Mouse (Mus musculus) stomach, postnatal 0 days (tissue): ENCODE results near the gene Bcat1. TPM values are rescaled to one million over a fixed set of nuclear protein-coding genes. Genes with fewer than 3 reads are reported as not detected.

Experiments
- ATAC-seq: fragments of 200-750 bp; cut with Nextera tagmentation; 2 replicates; pipeline ENCODE4 v1.8.0; 2017; ENCODE audit not compliant: low FRiP score, low TSS enrichment
- DNase-seq: peaks from one replicate; pipeline ENCODE4 v3.0.0-alpha.2; 2016; ENCODE audit warnings: low spot score
- H3K27ac ChIP-seq: fragments of 300-500 bp; sonication (generic); replicated peaks from 2 replicates; pipeline ENCODE4 v1.5.1; 2014; ENCODE audit warnings: mild to moderate bottlenecking, control low read depth
- H3K27me3 ChIP-seq: fragments of 300-500 bp; sonication (generic); 2 replicates; pipeline ENCODE4 v1.6.1; 2014; ENCODE audit warnings: low read length; ENCODE audit not compliant: control insufficient read depth, insufficient read depth
- H3K36me3 ChIP-seq: fragments of 300-500 bp; sonication (generic); 2 replicates; pipeline ENCODE4 v1.6.1; 2014; ENCODE audit warnings: low read length, mixed read lengths; ENCODE audit not compliant: control insufficient read depth, insufficient read depth
- H3K4me1 ChIP-seq: fragments of 300-500 bp; sonication (generic); replicated peaks from 2 replicates; pipeline ENCODE4 v1.6.1; 2014; ENCODE audit warnings: antibody characterized with exemption; ENCODE audit not compliant: control insufficient read depth, insufficient read depth
- H3K4me2 ChIP-seq: fragments of 300-500 bp; sonication (generic); replicated peaks from 2 replicates; pipeline ENCODE4 v1.6.1; 2014; ENCODE audit warnings: low read depth, mild to moderate bottlenecking, control low read depth, moderate library complexity
- H3K4me3 ChIP-seq: fragments of 300-500 bp; sonication (generic); 2 replicates; pipeline ENCODE4 v1.5.1; 2014; ENCODE audit warnings: low read depth, low read length, control low read depth
- H3K9ac ChIP-seq: fragments of 300-500 bp; sonication (generic); 2 replicates; pipeline ENCODE4 v1.6.1; 2014; ENCODE audit warnings: mild to moderate bottlenecking, low read length, control low read depth, mixed read lengths
- H3K9me3 ChIP-seq: fragments of 300-500 bp; sonication (generic); 2 replicates; pipeline ENCODE4 v1.6.1; 2016; ENCODE audit warnings: low read length; ENCODE audit not compliant: control insufficient read depth
- CTCF ChIP-seq: IDR thresholded peaks from 2 replicates; pipeline ENCODE4 v1.5.1; 2016; ENCODE audit warnings: antibody characterized with exemption, low read depth, mild to moderate bottlenecking, moderate library complexity
- EP300 ChIP-seq: optimal IDR thresholded peaks from 2 replicates; pipeline ENCODE3; 2016; ENCODE audit warnings: antibody characterized with exemption
- WGBS: fragments of 180-500 bp; shearing (Covaris S2); extraction: QIAGEN DNeasy Blood & Tissue Kit; methylation state at CpG from one replicate; pipeline ENCODE4 v1.1.7; 2014; 5-methylcytosine and 5-hydroxymethylcytosine counted together
- polyA plus RNA-seq: library from polyadenylated mRNA; unstranded; fragments of >200 nt; fragmentation: Nextera tagmentation; extraction: Ambion mirVana; gene quantifications from 2 replicates; pipeline ENCODE4 v1.2.1, GENCODE M21; 2015

Gene Bcat1
- polyA plus RNA-seq, 1 experiment from 2014 or later: 7.4 TPM

DNA sequence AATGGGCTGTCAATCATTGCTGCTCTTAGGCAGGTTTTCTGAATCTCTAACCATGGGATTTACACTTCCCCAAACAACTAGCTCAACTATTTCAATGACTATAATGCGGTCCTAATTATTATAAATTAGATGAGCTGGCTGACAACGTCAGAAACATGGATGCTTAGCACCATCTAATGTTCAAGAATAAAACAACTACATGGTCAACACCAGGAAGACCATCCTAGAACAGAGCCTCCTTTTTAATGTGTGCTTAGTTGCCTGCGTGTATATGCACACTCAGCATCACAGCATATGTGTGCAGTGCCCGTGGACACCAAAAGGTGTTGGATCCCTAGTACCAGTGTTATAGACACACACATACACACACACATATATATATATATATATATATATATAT is 111.8 kb downstream of the Bcat1 start:
- DNase-seq: no peak

DNA sequence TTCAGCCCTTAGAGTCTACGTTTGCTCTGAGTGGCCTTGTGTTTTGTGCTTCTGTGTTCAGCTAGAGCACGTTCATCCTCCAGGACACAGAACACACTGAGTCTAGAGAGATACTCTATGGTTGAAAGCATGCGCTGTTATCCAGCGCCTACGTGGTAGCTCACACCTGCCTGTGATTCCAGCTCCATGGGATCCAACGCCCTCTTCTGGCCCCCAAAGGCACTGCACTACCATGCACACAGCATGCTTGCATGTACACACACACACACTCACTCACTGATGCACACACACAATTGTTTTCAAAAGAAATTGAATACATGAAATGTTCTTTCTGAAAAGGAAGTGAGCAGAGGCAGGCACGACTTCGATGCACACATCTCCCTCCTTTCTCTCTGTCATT is 112.8 kb downstream of the Bcat1 start:
- TF ChIP-seq EP300 (no peak), CTCF (peak; percentile 42)

More for the DNA sequence above, 111.8 kb downstream of the Bcat1 start:
- ATAC-seq: no peak
- no peak overlapping the region for H3K4me2 ChIP-seq
- H3K27me3 ChIP-seq: no peaks in the 10 kb centered on the region
- H3K4me1 ChIP-seq: no peaks in the 10 kb centered on the region
- H3K9me3 ChIP-seq: no peaks in the 10 kb centered on the region
- H3K9ac ChIP-seq: no peak overlapping the region
- no peak overlapping the region for H3K27ac ChIP-seq
- no peaks in the 10 kb centered on the region for H3K36me3 ChIP-seq
- H3K4me3 ChIP-seq: no peak overlapping the region
- peak; percentile 65 for TF ChIP-seq CTCF
- TF ChIP-seq EP300: no peak
- WGBS: 69% methylated on average over 4 of the region's 4 CpGs

DNA sequence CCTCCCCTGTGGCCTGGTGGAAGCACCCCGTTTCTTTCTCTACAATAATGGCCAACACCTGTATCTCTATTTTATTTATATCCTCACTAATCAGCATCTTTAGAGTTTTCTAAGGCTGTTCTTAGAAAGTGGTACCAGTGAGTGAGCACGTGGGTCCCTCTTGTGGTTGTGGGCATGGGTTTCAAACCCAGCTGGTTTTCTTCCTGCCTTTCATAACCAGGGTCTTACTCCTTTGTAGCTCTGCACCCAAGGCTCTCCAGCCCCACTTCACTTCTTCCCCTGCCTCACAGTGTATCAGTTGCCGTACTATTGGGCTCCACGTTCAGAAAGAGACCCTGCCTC is 114.0 kb downstream of the Bcat1 start:
- Histone ChIP-seq H3K4me3 (no peak overlapping the region), H3K36me3 (no peaks in the 10 kb centered on the region), H3K9ac (no peak overlapping the region), H3K9me3 (no peaks in the 10 kb centered on the region), H3K4me1 (no peaks in the 10 kb centered on the region), H3K27me3 (no peaks in the 10 kb centered on the region), H3K27ac (no peak overlapping the region), H3K4me2 (0 out of 2 replicates have a peak overlapping the region, but pooled peaks have one; percentile 42)
- ATAC-seq (no peak), DNase-seq (no peak)
- WGBS: 53% methylated on average over 4 of the region's 4 CpGs
- no peak for TF ChIP-seq EP300
- TF ChIP-seq CTCF: peak; percentile 28; the same call in 1 of the 2 replicates

More for the DNA sequence above, 112.8 kb downstream of the Bcat1 start:
- Histone ChIP-seq H3K4me1 (no peaks in the 10 kb centered on the region), H3K9ac (no peak overlapping the region), H3K27me3 (no peaks in the 10 kb centered on the region), H3K36me3 (no peaks in the 10 kb centered on the region), H3K27ac (no peak overlapping the region), H3K4me3 (no peak overlapping the region), H3K4me2 (no peak overlapping the region), H3K9me3 (no peaks in the 10 kb centered on the region)
- ATAC-seq: no peak
- 83% methylated on average over 8 of the region's 8 CpGs for WGBS
- DNase-seq: no peak

DNA sequence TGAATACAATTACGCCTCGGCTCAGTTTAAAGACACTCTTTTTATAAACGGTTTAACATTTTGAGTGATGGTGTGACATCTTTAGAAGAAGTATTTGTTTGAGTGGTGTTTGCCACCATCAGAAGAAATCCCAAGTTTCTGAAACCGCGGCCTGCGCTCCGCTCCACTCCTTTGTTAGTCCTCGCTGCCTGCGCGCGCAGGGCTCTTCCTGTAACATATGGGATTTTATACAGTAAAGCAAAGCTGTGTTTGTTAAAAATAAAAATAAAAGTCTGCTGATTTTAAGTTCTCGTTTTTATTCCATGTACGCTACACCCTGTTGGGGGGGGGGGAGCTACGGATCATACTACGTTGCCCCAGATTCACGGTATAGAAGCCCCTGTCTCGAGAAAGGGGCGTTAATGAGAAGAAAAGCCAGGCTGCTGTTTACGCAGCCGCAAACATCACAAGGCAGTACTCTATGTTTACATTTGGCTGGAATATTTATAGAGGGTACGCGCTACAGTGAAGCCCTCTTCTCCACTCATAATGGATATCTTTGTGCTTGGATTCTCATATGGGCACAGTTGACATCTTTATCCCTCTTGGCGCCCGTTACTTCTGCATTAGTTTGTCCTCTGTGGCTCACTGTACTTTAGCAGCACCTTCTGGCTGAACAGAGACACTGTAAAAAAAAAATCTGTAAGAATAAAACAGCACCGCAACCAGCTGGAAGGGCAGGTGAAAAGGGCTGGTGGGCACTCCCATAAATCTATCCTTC is 114.6 kb downstream of the Bcat1 start:
- no peak overlapping the region for H3K27ac ChIP-seq
- no peaks in the 10 kb centered on the region for H3K4me1 ChIP-seq
- H3K9ac ChIP-seq: no peak overlapping the region
- no peaks in the 10 kb centered on the region for H3K27me3 ChIP-seq
- ATAC-seq (peak; percentile 21; the same call in 1 of the 2 replicates), DNase-seq (peak; percentile 16)
- TF ChIP-seq EP300 (no peak), CTCF (peak; percentile 72)
- 38% methylated on average over 25 of the region's 25 CpGs for WGBS
- H3K4me3 ChIP-seq: no peak overlapping the region; the same call in 1 of the 2 replicates
- H3K36me3 ChIP-seq: no peaks in the 10 kb centered on the region
- peak overlapping the region; percentile 42 for H3K4me2 ChIP-seq
- H3K9me3 ChIP-seq: no peaks in the 10 kb centered on the region

DNA sequence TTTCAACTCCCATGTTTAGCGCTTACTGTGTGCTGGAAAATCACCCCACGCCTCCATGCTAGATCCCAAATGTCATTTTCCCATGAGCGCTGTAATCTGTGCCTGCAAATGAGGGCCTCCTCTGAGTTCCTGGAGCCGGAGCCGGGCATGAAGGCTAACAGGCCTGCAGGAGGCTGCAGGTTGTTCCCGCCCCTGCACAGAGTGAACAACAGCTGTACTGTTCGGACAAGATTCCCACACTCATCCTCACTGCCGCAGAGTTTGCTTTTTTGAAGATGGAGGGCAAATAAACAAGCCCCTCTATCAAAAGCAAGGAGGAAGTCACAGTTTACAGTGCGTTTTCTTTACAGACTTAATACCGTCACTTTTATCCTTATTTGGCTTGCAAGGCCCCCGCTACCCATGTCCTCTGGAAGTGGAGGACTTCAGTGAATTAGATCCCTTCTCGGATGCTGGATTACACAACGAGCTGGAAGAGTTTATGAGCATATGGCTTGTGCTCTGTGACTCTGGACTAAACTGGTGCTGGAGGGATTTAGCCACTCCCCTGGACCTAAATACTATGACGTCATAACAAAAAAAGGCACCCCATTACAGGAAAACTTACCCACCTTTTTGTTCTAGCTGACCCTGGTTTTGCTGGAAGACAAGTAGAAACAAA is 120.0 kb downstream of the Bcat1 start:
- H3K4me2 ChIP-seq: no peak overlapping the region
- no peaks in the 10 kb centered on the region for H3K36me3 ChIP-seq
- ATAC-seq (no peak), DNase-seq (no peak)
- no peak overlapping the region for H3K27ac ChIP-seq
- H3K4me1 ChIP-seq: no peaks in the 10 kb centered on the region
- TF ChIP-seq EP300 (no peak), CTCF (no peak)
- H3K9ac ChIP-seq: no peak overlapping the region
- no peaks in the 10 kb centered on the region for H3K27me3 ChIP-seq
- no peaks in the 10 kb centered on the region for H3K9me3 ChIP-seq
- no peak overlapping the region for H3K4me3 ChIP-seq
- 48% methylated on average over 14 of the region's 14 CpGs for WGBS

DNA sequence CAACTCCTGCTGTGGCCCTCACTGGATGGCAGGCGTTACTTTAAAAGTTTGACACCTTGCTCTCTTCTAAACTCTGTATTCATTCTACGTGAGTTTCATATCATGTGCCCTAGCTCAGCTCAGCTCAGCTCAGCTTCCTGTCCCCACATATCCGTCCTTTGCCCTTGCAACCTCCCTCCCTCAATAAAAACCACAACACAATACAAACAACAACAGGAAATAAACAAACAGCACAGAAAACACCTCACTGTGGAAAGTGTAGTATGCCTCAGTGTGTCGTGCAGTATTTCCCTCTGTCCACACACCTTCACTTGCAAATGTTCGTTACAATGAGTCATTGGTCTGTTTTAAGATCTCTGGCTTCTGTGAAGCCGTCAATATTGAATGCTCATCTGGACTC is 123.1 kb downstream of the Bcat1 start:
- ATAC-seq: no peak
- Histone ChIP-seq H3K4me1 (no peaks in the 10 kb centered on the region), H3K36me3 (no peaks in the 10 kb centered on the region), H3K4me3 (no peak overlapping the region), H3K27ac (no peak overlapping the region), H3K9me3 (no peaks in the 10 kb centered on the region), H3K9ac (no peak overlapping the region), H3K4me2 (no peak overlapping the region), H3K27me3 (no peaks in the 10 kb centered on the region)
- DNase-seq: no peak
- WGBS: 84% methylated on average over 6 of the region's 6 CpGs
- TF ChIP-seq EP300 (no peak), CTCF (no peak)
